Mouse (Mus musculus) forebrain, embryonic 10.5 days (tissue): ENCODE measurements around the gene Trim7. TPM values are rescaled to one million over a fixed set of nuclear protein-coding genes. Genes with fewer than 3 reads are reported as not detected.
A peak's percentile ranks its signal among the peaks of the same experiment; 100 is the strongest.

Experiments
- DNase-seq: peaks from one replicate; pipeline ENCODE4 v3.0.0-alpha.2; 2017; ENCODE audit warnings: low spot score; ENCODE audit errors: extremely low spot score
- H3K27ac ChIP-seq: fragments of 300-500 bp; sonication (generic); 2 replicates; pipeline ENCODE4 v1.5.1; 2016; ENCODE audit warnings: mild to moderate bottlenecking
- H3K27me3 ChIP-seq: fragments of 300-500 bp; sonication (generic); 2 replicates; pipeline ENCODE4 v1.6.1; 2016; ENCODE audit warnings: mild to moderate bottlenecking; ENCODE audit not compliant: poor library complexity, severe bottlenecking
- H3K36me3 ChIP-seq: fragments of 300-500 bp; sonication (generic); replicated peaks from 2 replicates; pipeline ENCODE4 v1.6.1; 2016; ENCODE audit warnings: mild to moderate bottlenecking, moderate library complexity
- H3K4me1 ChIP-seq: fragments of 300-500 bp; sonication (generic); 2 replicates; pipeline ENCODE4 v1.6.1; 2016
- H3K4me3 ChIP-seq: fragments of 300-500 bp; sonication (generic); 2 replicates; pipeline ENCODE4 v1.5.1; 2016; ENCODE audit warnings: mild to moderate bottlenecking, moderate library complexity
- H3K9me3 ChIP-seq: fragments of 300-500 bp; sonication (generic); 2 replicates; pipeline ENCODE4 v1.6.1; 2016; ENCODE audit warnings: mild to moderate bottlenecking, moderate library complexity
- WGBS: fragments of 180-500 bp; shearing (Covaris S2); methylation state at CpG from one replicate; pipeline ENCODE4 v1.1.7; 2016; 5-methylcytosine and 5-hydroxymethylcytosine counted together
- polyA plus RNA-seq: library from polyadenylated mRNA; unstranded; fragments of >200 nt; fragmentation: Nextera tagmentation; extraction: Ambion mirVana; gene quantifications from 2 replicates; pipeline ENCODE4 v1.2.1, GENCODE M21; 2016

The Trim7 gene
- polyA plus RNA-seq, 1 experiment from 2014 or later: 0.31 TPM

GRCm38 (mm10) chr11:48795221-48795620 lies 30.7 kb upstream of the Trim7 start:
- Histone ChIP-seq H3K4me1 (peaks cover 23% of the 10 kb centered on the region), H3K4me3 (no peak overlapping the region), H3K27ac (no peak overlapping the region), H3K36me3 (no peaks in the 10 kb centered on the region), H3K27me3 (no peaks in the 10 kb centered on the region), H3K9me3 (no peaks in the 10 kb centered on the region)
- WGBS: 92% methylated on average over 7 of the region's 7 CpGs
- no peak for DNase-seq

GRCm38 (mm10) chr11:48796290-48796689 lies 29.6 kb upstream of the Trim7 start:
- WGBS: 84% methylated on average over 4 of the region's 4 CpGs
- Histone ChIP-seq H3K9me3 (no peaks in the 10 kb centered on the region), H3K4me3 (no peak overlapping the region), H3K27me3 (no peaks in the 10 kb centered on the region), H3K36me3 (peaks cover 4% of the 10 kb centered on the region), H3K4me1 (peaks cover 20% of the 10 kb centered on the region), H3K27ac (no peak overlapping the region)
- DNase-seq: no peak

- WGBS: 89% methylated on average over 5 of the region's 5 CpGs
- no peak for DNase-seq
- peaks cover 30% of the 10 kb centered on the region for H3K4me1 ChIP-seq
- H3K4me3 ChIP-seq: no peak overlapping the region; the same call in 1 of the 2 replicates
- no peaks in the 10 kb centered on the region for H3K27me3 ChIP-seq
- no peak overlapping the region for H3K27ac ChIP-seq
- peaks cover 14% of the 10 kb centered on the region for H3K36me3 ChIP-seq
- H3K9me3 ChIP-seq: no peaks in the 10 kb centered on the region
These were observed 28.7 kb upstream of the Trim7 start for GRCm38 (mm10) chr11:48797287-48797686.

- peak overlapping the region; percentile 81; the same call in 1 of the 2 replicates for H3K4me3 ChIP-seq
These were observed 27.6 kb upstream of the Trim7 start for GRCm38 (mm10) chr11:48798308-48798707.

GRCm38 (mm10) chr11:48798984-48799920 lies 26.7 kb upstream of the Trim7 start:
- peaks cover 41% of the 10 kb centered on the region for H3K4me1 ChIP-seq
- no peaks in the 10 kb centered on the region for H3K9me3 ChIP-seq
- WGBS: 12% methylated on average over 18 of the region's 18 CpGs
- H3K4me3 ChIP-seq: peak overlapping the region; percentile 81
- peak overlapping the region; percentile 95 for H3K27ac ChIP-seq
- peaks cover 33% of the 10 kb centered on the region for H3K36me3 ChIP-seq
- peak; percentile 57 for DNase-seq
- no peaks in the 10 kb centered on the region for H3K27me3 ChIP-seq

More at GRCm38 (mm10) chr11:48798308-48798707, 27.6 kb upstream of the Trim7 start:
- no peak for DNase-seq
- 79% methylated on average over 7 of the region's 7 CpGs for whole genome bisulfite sequencing
- H3K4me1 ChIP-seq: peaks cover 40% of the 10 kb centered on the region
- no peaks in the 10 kb centered on the region for H3K27me3 ChIP-seq
- H3K36me3 ChIP-seq: peaks cover 24% of the 10 kb centered on the region
- H3K27ac ChIP-seq: peak overlapping the region; percentile 95; the same call in 1 of the 2 replicates
- no peaks in the 10 kb centered on the region for H3K9me3 ChIP-seq

- WGBS: under 1% methylated on average over 47 of the region's 47 CpGs
- peaks cover 41% of the 10 kb centered on the region for H3K4me1 ChIP-seq
These were observed 25.8 kb upstream of the Trim7 start, which contains the start of gene Rack1 for GRCm38 (mm10) chr11:48799921-48800701. Rack1 (plus strand) TSS chr11:48800332.

GRCm38 (mm10) chr11:48801831-48802772 lies 23.8 kb upstream of the Trim7 start:
- no peak for DNase-seq

More at GRCm38 (mm10) chr11:48799921-48800701, 25.8 kb upstream of the Trim7 start, which contains the start of gene Rack1:
- Histone ChIP-seq H3K27ac (peak within 1 kb of the TSS; percentile 95), H3K4me3 (peak within 1 kb of the TSS; percentile 81), H3K9me3 (no peaks in the 10 kb centered on the region), H3K27me3 (no peaks in the 10 kb centered on the region), H3K36me3 (peaks cover 42% of the 10 kb centered on the region)
- peak; percentile 91 for DNase-seq

GRCm38 (mm10) chr11:48803988-48804387 lies 22.0 kb upstream of the Trim7 start:
- Histone ChIP-seq H3K9me3 (no peaks in the 10 kb centered on the region), H3K27ac (no peak overlapping the region), H3K4me3 (no peak overlapping the region), H3K4me1 (peaks cover 26% of the 10 kb centered on the region), H3K36me3 (peaks cover 81% of the 10 kb centered on the region), H3K27me3 (no peaks in the 10 kb centered on the region)
- 95% methylated on average over 2 of the region's 2 CpGs for WGBS
- DNase-seq: no peak

More at GRCm38 (mm10) chr11:48801831-48802772, 23.8 kb upstream of the Trim7 start:
- H3K27ac ChIP-seq: peak overlapping the region; percentile 95
- peaks cover 41% of the 10 kb centered on the region for H3K4me1 ChIP-seq
- H3K36me3 ChIP-seq: peaks cover 62% of the 10 kb centered on the region
- 79% methylated on average over 17 of the region's 17 CpGs for WGBS
- H3K9me3 ChIP-seq: no peaks in the 10 kb centered on the region
- H3K4me3 ChIP-seq: peak overlapping the region; percentile 81
- H3K27me3 ChIP-seq: no peaks in the 10 kb centered on the region

- 92% methylated on average over 2 of the region's 2 CpGs for WGBS
- no peak overlapping the region for H3K27ac ChIP-seq
- no peak for DNase-seq
- H3K4me3 ChIP-seq: no peak overlapping the region
- peaks cover 90% of the 10 kb centered on the region for H3K36me3 ChIP-seq
- no peaks in the 10 kb centered on the region for H3K27me3 ChIP-seq
- H3K9me3 ChIP-seq: no peaks in the 10 kb centered on the region
- peaks cover 23% of the 10 kb centered on the region for H3K4me1 ChIP-seq
These were observed 21.0 kb upstream of the Trim7 start for GRCm38 (mm10) chr11:48804922-48805321.

GRCm38 (mm10) chr11:48806856-48807562 lies 18.9 kb upstream of the Trim7 start:
- no peak overlapping the region for H3K4me3 ChIP-seq
- no peaks in the 10 kb centered on the region for H3K9me3 ChIP-seq
- H3K4me1 ChIP-seq: peaks cover 14% of the 10 kb centered on the region
- no peaks in the 10 kb centered on the region for H3K27me3 ChIP-seq
- no peak overlapping the region for H3K27ac ChIP-seq
- DNase-seq: no peak
- peaks cover 100% of the 10 kb centered on the region for H3K36me3 ChIP-seq
- WGBS: 61% methylated on average over 21 of the region's 21 CpGs

GRCm38 (mm10) chr11:48807563-48808303 lies 18.2 kb upstream of the Trim7 start:
- Histone ChIP-seq H3K27me3 (no peaks in the 10 kb centered on the region), H3K4me1 (peaks cover 7% of the 10 kb centered on the region), H3K4me3 (no peak overlapping the region), H3K36me3 (peaks cover 100% of the 10 kb centered on the region), H3K9me3 (no peaks in the 10 kb centered on the region), H3K27ac (no peak overlapping the region)
- 75% methylated on average over 14 of the region's 14 CpGs for WGBS
- DNase-seq: no peak
